ENCODE assay signal across 8 mouse cellular contexts in the genomic region with DNA sequence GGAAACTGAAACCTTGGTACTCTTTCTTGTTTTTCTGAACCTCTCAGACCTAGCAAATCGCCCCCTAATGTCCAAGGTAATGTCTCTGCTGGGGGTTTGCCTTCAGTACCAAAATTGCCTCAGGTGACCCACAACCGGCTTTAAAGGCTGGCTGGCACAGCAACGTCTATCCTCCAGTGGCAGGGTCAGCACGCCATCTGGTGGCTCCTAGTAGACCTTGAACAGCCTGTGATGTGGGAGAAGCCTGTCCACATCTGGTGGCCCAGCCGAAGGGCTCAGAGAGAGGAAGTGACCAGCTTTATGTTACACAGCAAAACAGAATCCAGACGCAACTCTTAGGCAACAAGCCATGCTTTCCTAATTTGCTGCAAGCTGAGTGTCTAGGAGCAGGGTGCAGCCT. TPM values are rescaled to one million over a fixed set of nuclear protein-coding genes. Genes with fewer than 3 reads are reported as not detected.
A peak's percentile ranks its signal among the peaks of the same experiment; 100 is the strongest.
DNase-seq lines count a peak whose midpoint lies in the region; ATAC-seq and TF ChIP-seq lines count a peak whose summit lies in the region.

No protein-coding gene starts in this region.

- DNase-seq in brain, adult 2 months (ENCODE audit: low read depth, low spot score), result peak; percentile 86
- DNase-seq in forebrain, embryonic 14.5 days (ENCODE audit: low spot score), result peak; percentile 78
- DNase-seq in layer of hippocampus, adult 9-11 months, result peak; percentile 83
- peak; percentile 86 for DNase-seq in lung, postnatal 14 days
- peak; percentile 85 for DNase-seq in retina, embryonic 14.5 days (ENCODE audit: low spot score)
- DNase-seq in thymus, postnatal 36 days, result peak; percentile 37 to 41

- H3K27ac ChIP-seq in forebrain, embryonic 14.5 days (ENCODE audit: low read depth, low read length), result no peak overlapping the region

- no peaks in the 10 kb centered on the region for H3K9me3 ChIP-seq in E14TG2a.4 (ENCODE audit: low read length)
- H3K9me3 ChIP-seq in forebrain, embryonic 14.5 days (replicated peaks; ENCODE audit: control insufficient read depth, low read length), result no peaks in the 10 kb centered on the region

- peaks cover 8% of the 10 kb centered on the region for H3K4me1 ChIP-seq in E14TG2a.4 (replicated peaks; ENCODE audit: low read depth, low read length)
- H3K4me1 ChIP-seq in forebrain, embryonic 14.5 days (ENCODE audit: control insufficient read depth, insufficient read depth, low read length), result no peaks in the 10 kb centered on the region

- H3K9ac ChIP-seq in forebrain, embryonic 14.5 days (ENCODE audit: low read length), result no peak overlapping the region

- no peaks in the 10 kb centered on the region for H3K36me3 ChIP-seq in E14TG2a.4 (ENCODE audit: insufficient read depth, low read length)
- no peaks in the 10 kb centered on the region for H3K36me3 ChIP-seq in forebrain, embryonic 14.5 days (ENCODE audit: control insufficient read depth, insufficient read depth, low read length)

- 3% methylated on average over 6 of the region's 6 CpGs for WGBS in forebrain, embryonic 14.5 days

- peaks cover 12% of the 10 kb centered on the region; the same call in 1 of the 2 replicates for H3K27me3 ChIP-seq in E14TG2a.4 (ENCODE audit: insufficient read depth, low read length)
- no peaks in the 10 kb centered on the region for H3K27me3 ChIP-seq in forebrain, embryonic 14.5 days (replicated peaks; ENCODE audit: control insufficient read depth, insufficient read depth, low read length)

- peak; percentile 54 for TF ChIP-seq CTCF in E14TG2a.4 (conservative IDR thresholded peaks at IDR 0.05; ENCODE audit: low read length)

- H3K4me3 ChIP-seq in E14TG2a.4 (replicated peaks; ENCODE audit: low read length), result no peak overlapping the region
- H3K4me3 ChIP-seq in forebrain, embryonic 14.5 days (ENCODE audit: low read depth, low read length), result no peak overlapping the region

- no peak overlapping the region for H3K4me2 ChIP-seq in forebrain, embryonic 14.5 days (ENCODE audit: low read length)

- no peak for ATAC-seq in forebrain, embryonic 14.5 days
- peak; percentile 94 for ATAC-seq in hematopoietic stem cell, adult 5-6 weeks (replicated peaks in 1 of 2; ENCODE audit: insufficient read depth in 1 of 2, low FRiP score in 2 of 2, low TSS enrichment in 1 of 2, low read depth in 1 of 2, poor library complexity in 2 of 2, severe bottlenecking in 2 of 2)

RNA-seq across cellular contexts. Expression of a gene that starts 9.7 kb away (rescaled TPM):
- 33.6 and 35.1 TPM in 2 replicates for polyA plus RNA-seq in forebrain, embryonic 14.5 days (2014; fragmentation: Nextera tagmentation; extraction: Ambion mirVana)
- total RNA-seq in hematopoietic stem cell, adult 5-6 weeks (2017), result 3.3 and 5.7 TPM in 2 replicates

RNA-seq across cellular contexts. Expression of a gene that starts 28.5 kb away (rescaled TPM):
- 147 and 206 TPM in 2 replicates for polyA plus RNA-seq in forebrain, embryonic 14.5 days (2014; fragmentation: Nextera tagmentation; extraction: Ambion mirVana)
- total RNA-seq in hematopoietic stem cell, adult 5-6 weeks (2017), result 74.1 and 81.4 TPM in 2 replicates

RNA-seq across cellular contexts. Expression of a gene that starts 50.1 kb away (rescaled TPM):
- polyA plus RNA-seq in forebrain, embryonic 14.5 days (2014; fragmentation: Nextera tagmentation; extraction: Ambion mirVana), result 2.1 and 2.5 TPM in 2 replicates
- total RNA-seq in hematopoietic stem cell, adult 5-6 weeks (2017), result 0.38 and 0.60 TPM in 2 replicates
